Mouse (Mus musculus): Measurements from ENCODE around the gene Cfi. TPM values are rescaled to one million over a fixed set of nuclear protein-coding genes. Genes with fewer than 3 reads are reported as not detected.
A peak's percentile ranks its signal among the peaks of the same experiment; 100 is the strongest.

Gene Cfi
- polyA plus RNA-seq, 1 experiment from 2014 or later = 0.52 TPM

GRCm38 (mm10) chr3:129903866-129904265 lies 68.2 kb downstream of the Cfi start:
- Histone ChIP-seq H3K27me3 (ENCODE audit: low read depth, poor library complexity, severe bottlenecking) (0 out of 2 replicates have a peak, but pooled peaks cover 10% of the 10 kb centered on the region), H3K27ac (replicated peaks) (no peak overlapping the region), H3K9me3 (replicated peaks) (no peaks in the 10 kb centered on the region), H3K4me1 (peaks cover 23% of the 10 kb centered on the region), H3K4me3 (no peak overlapping the region), H3K36me3 (peaks cover 24% of the 10 kb centered on the region)
- DNase-seq (ENCODE audit: low spot score) = no peak
- 87% methylated on average over 8 of the region's 8 CpGs for WGBS

GRCm38 (mm10) chr3:129904381-129905132 lies 68.9 kb downstream of the Cfi start:
- Histone ChIP-seq H3K36me3 (peaks cover 31% of the 10 kb centered on the region), H3K4me1 (peaks cover 23% of the 10 kb centered on the region), H3K27ac (replicated peaks) (no peak overlapping the region), H3K27me3 (ENCODE audit: low read depth, poor library complexity, severe bottlenecking) (0 out of 2 replicates have a peak, but pooled peaks cover 10% of the 10 kb centered on the region), H3K4me3 (no peak overlapping the region), H3K9me3 (replicated peaks) (no peaks in the 10 kb centered on the region)
- DNase-seq (ENCODE audit: low spot score) = no peak
- 87% methylated on average over 7 of the region's 7 CpGs for WGBS

GRCm38 (mm10) chr3:129912025-129912424 lies 76.3 kb downstream of the Cfi start:
- Histone ChIP-seq H3K9me3 (replicated peaks) (no peaks in the 10 kb centered on the region), H3K4me3 (no peak overlapping the region), H3K36me3 (peaks cover 69% of the 10 kb centered on the region), H3K27me3 (ENCODE audit: low read depth, poor library complexity, severe bottlenecking) (no peaks in the 10 kb centered on the region), H3K27ac (replicated peaks) (no peak overlapping the region), H3K4me1 (no peaks in the 10 kb centered on the region)
- WGBS = 93% methylated on average over 14 of the region's 14 CpGs
- no peak for DNase-seq (ENCODE audit: low spot score)

GRCm38 (mm10) chr3:129913241-129913640 lies 77.6 kb downstream of the Cfi start:
- no peak for DNase-seq (ENCODE audit: low spot score)
- Histone ChIP-seq H3K4me1 (no peaks in the 10 kb centered on the region; the same call in 1 of the 2 replicates), H3K27me3 (ENCODE audit: low read depth, poor library complexity, severe bottlenecking) (no peaks in the 10 kb centered on the region), H3K36me3 (peaks cover 66% of the 10 kb centered on the region), H3K27ac (replicated peaks) (no peak overlapping the region), H3K9me3 (replicated peaks) (no peaks in the 10 kb centered on the region), H3K4me3 (no peak overlapping the region)
- 94% methylated on average over 13 of the region's 13 CpGs for WGBS

- WGBS = 86% methylated on average over 3 of the region's 3 CpGs
- Histone ChIP-seq H3K4me3 (no peak overlapping the region), H3K4me1 (peaks cover 6% of the 10 kb centered on the region), H3K36me3 (peaks cover 25% of the 10 kb centered on the region), H3K27me3 (ENCODE audit: low read depth, poor library complexity, severe bottlenecking) (no peaks in the 10 kb centered on the region), H3K27ac (replicated peaks) (no peak overlapping the region), H3K9me3 (replicated peaks) (no peaks in the 10 kb centered on the region)
- DNase-seq (ENCODE audit: low spot score) = no peak
These were observed 81.7 kb downstream of the Cfi start for GRCm38 (mm10) chr3:129917424-129917823.

- Histone ChIP-seq H3K27ac (replicated peaks) (no peak overlapping the region), H3K4me1 (peaks cover 6% of the 10 kb centered on the region), H3K27me3 (ENCODE audit: low read depth, poor library complexity, severe bottlenecking) (no peaks in the 10 kb centered on the region), H3K36me3 (peaks cover 15% of the 10 kb centered on the region), H3K4me3 (no peak overlapping the region), H3K9me3 (replicated peaks) (no peaks in the 10 kb centered on the region)
- DNase-seq (ENCODE audit: low spot score) = peak; percentile 65
- 19% methylated on average over 13 of the region's 13 CpGs for WGBS
These were observed 82.8 kb downstream of the Cfi start for GRCm38 (mm10) chr3:129918434-129918833.

- Histone ChIP-seq H3K27me3 (ENCODE audit: low read depth, poor library complexity, severe bottlenecking) (no peaks in the 10 kb centered on the region), H3K9me3 (replicated peaks) (no peaks in the 10 kb centered on the region)
These were observed 87.9 kb downstream of the Cfi start for GRCm38 (mm10) chr3:129923581-129923980.

More at GRCm38 (mm10) chr3:129923581-129923980, 87.9 kb downstream of the Cfi start:
- Histone ChIP-seq H3K27ac (replicated peaks) (no peak overlapping the region), H3K4me3 (no peak overlapping the region), H3K4me1 (peaks cover 6% of the 10 kb centered on the region), H3K36me3 (no peaks in the 10 kb centered on the region)
- DNase-seq (ENCODE audit: low spot score) = no peak
- WGBS = 86% methylated on average over 7 of the region's 7 CpGs

Other genes with a start within 250 kb of the Cfi start
- gene Egf, start 80.6 kb upstream of the Cfi start, polyA plus RNA-seq (2016; fragmentation: Nextera tagmentation; extraction: Ambion mirVana) = 1.4 and 1.9 TPM in 2 replicates
- gene Lrit3, start 31.9 kb upstream of the Cfi start, polyA plus RNA-seq (2016; fragmentation: Nextera tagmentation; extraction: Ambion mirVana) = not detected in 2 replicates
- gene Rrh, start 13.3 kb upstream of the Cfi start, polyA plus RNA-seq (2016; fragmentation: Nextera tagmentation; extraction: Ambion mirVana) = 0.11 and 0.20 TPM in 2 replicates
- gene Gar1, start 4.5 kb upstream of the Cfi start, polyA plus RNA-seq (2016; fragmentation: Nextera tagmentation; extraction: Ambion mirVana) = 89.3 and 103 TPM in 2 replicates
- 27.3 and 33.0 TPM in 2 replicates for gene Pla2g12a, start 42.7 kb downstream of the Cfi start, polyA plus RNA-seq (2016; fragmentation: Nextera tagmentation; extraction: Ambion mirVana)
- gene Casp6, start 65.5 kb downstream of the Cfi start, polyA plus RNA-seq (2016; fragmentation: Nextera tagmentation; extraction: Ambion mirVana) = 67.9 and 72.2 TPM in 2 replicates
- 2.6 and 2.7 TPM in 2 replicates for gene Mcub, start 134.3 kb downstream of the Cfi start, polyA plus RNA-seq (2016; fragmentation: Nextera tagmentation; extraction: Ambion mirVana)
- 32.4 and 35.9 TPM in 2 replicates for gene Sec24b, start 225.7 kb downstream of the Cfi start, polyA plus RNA-seq (2016; fragmentation: Nextera tagmentation; extraction: Ambion mirVana)